Mouse (Mus musculus) naive thymus-derived CD4-positive, alpha-beta T cell, adult 5 months (primary cell): ENCODE results near the gene Atp4a. TPM values are rescaled to one million over a fixed set of nuclear protein-coding genes. Genes with fewer than 3 reads are reported as not detected.

Experiments used
- polyA plus RNA-seq: library from polyadenylated mRNA; unstranded; fragments of 100-300 nt; shearing (Covaris generic); gene quantifications from one replicate; pipeline ENCODE4 v1.2.1, GENCODE M21; 2017

The Atp4a gene
- not detected for polyA plus RNA-seq

DNA sequence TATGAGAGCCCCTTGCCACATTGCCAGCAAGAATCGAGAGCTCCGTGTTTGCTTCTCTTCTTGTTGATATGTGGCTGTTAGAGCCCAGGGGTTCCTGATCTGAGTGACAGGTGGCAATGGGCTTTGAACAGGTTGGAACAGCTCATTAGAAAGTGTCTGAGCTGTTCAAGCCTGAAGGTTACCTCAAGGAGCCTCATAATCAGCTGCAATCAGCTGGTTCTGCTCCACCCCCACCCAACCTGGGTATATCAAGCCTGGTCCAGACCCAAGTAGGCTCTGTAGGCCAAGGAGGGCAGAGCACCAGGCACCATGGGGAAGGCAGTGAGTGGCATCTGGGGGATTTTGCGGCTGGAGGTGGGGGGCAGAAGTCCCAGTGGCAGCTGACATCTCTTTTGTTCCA lies at the start of gene Atp4a:
Gene Atp4a (plus strand): TSS at position 268 of the 400 bp plus-strand sequence.

DNA sequence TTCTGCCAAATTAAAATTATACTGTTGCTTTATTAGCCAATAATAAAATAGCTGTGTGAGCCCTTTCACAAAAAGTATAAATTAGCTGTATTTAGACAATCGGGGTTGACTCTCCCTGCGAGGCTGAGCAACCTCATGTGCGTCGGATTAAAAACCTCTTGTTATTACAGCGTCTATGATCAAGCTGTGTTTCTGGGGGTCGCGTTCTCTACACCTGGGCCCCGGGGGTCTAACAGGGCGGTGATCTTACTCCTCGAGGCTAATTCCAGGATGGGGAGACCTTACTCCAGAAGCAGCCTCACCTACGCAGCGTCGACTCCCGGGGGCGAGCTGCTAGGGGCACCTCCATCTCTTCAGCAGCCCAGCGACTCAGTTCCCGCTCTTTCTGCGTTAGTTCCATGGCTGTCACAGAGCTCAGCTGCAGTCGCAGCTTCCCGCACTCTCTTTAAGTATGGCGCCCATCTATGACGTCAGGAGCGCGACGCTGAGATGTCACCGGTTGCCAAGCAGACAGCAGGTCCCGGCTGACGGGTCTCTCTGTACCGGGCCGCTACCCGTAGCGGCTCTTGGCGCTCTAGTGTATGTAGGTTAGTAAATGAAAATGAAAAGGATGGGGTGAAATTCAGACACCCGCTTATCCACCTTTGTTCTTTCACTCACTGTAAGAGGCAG lies 47.3 kb upstream of the Atp4a start, which contains the start of gene Haus5:
Gene Haus5 (minus strand): TSS at position 466 of the 672 bp plus-strand sequence.

DNA sequence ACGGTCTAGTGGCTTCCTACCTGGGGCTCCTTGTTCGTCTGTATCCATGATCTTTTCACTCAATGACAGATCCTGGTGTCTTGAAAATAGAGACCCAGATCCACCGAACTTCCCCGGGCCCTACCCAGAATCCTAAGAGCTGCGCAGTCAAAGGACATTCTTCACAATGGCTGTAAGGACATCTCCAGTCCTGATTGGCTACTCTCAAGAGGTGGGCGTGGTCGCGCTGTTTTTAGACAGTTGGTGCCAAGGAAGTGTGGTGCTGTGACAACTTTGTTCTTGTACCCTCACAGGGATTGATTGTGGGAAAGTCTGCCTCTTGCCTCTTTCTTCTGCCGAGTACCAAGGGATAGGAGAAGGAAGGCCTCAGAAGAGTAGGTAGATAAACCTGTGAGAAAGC lies 40.5 kb upstream of the Atp4a start, which contains the start of gene Pmis2:
Gene Pmis2 (minus strand): TSS at position 126 of the 400 bp plus-strand sequence.

DNA sequence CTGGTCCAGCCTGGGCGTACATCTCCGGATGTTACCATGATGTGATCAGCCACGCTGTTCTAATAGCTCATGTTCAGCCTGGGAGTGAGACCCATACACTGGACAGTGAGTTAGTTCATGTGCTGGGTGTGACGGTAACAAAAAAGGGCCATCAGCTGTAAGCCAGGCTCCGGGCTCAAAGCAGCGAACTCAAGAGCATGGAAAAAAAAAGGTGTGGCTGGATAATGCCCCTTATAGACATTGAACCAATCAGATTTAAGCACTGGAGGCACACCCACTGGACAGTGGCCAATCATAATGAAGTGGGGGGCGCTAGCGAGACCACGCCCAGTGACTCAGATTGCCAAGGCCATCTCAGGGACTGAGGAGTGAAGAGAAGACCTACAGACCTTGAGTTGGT lies 13.4 kb upstream of the Atp4a start, which contains the start of gene 2200002J24Rik:
Gene 2200002J24Rik (plus strand): TSS at position 338 of the 400 bp plus-strand sequence.

DNA sequence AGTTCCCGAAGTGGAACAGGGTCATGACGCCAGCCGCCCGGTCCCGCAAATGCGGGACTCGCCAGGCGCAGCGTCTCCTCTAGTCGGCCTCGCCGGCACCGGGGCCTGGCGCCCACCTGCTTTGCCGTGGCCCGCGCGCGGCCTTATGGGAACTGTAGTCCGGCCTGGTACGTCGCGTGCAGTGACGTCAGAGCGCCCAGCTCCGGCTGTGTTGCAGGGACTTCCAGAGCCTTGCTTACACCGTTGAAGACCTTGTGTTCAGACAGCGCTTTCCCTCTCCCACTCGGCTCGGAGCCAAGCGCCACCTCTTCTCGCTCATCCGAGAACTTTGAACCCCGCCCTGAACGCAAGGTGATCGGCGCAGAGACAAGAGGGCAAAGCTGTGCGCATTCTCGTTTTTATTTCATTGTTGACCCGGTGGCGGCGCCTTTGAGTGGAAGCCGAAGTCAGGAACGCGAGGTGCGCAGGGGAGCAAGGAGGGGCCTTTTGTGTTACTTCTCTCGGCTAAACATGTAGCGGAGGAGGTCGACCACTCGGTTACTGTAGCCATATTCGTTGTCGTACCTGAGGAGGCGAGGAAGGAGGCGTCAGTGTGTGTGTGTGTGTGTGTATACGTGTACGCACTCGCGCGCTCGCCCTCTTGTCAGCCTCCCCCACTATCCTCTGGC lies 17.5 kb downstream of the Atp4a start, which contains the start of gene Tmem147:
Gene Tmem147 (minus strand): TSS at position 145 of the 668 bp plus-strand sequence.

DNA sequence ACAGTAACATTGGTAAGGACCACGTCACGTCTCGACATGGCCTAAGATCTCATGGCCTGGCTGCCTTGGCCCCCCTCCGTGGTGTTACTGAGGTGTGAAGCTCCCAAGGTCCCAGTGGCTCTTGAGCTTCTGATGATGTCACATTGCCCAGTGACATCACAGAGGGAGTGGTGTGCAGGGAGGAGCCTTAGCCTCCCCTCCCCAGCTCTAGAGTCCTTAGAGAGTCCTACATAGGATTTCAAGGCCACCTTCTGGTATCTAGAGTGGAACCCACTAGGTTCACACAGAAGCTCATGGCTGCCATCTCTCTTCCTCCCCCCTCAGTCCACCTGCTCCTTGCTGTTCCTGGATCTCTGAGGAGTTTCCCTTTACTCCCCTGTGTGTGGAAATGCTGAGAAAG lies 31.6 kb downstream of the Atp4a start, which contains the start of gene Gapdhs:
Gene Gapdhs (minus strand): TSS at position 65 of the 400 bp plus-strand sequence.

DNA sequence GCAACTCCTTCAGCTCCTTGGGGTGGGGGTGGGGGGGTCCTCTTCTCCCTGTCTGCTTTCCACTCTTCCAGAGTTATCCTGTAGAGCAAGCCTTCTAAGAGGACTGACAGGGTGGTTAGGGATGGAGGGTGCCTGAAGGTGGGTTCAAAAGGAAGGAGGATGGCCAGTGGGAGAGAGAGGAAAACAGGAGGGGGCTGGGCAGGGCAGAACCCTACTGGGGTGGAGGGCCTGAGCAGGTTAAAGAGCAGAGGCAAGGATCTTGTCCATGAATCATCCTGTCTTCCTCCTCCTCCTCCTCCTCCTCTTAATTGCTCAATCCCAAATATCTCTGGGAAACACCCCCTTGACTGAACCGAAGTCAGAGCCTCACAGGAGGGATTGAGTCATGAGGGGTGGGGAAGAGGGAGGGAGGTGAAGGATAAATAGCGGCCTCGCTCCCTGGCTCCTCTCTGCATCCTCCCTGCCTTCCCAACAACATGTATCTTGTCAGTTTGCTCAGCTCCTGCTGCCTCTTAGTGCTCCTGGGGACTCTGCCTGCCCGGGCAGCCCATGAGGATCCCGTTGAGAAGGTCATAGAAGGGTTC lies 39.2 kb downstream of the Atp4a start, which contains the start of gene Sbsn:
Gene Sbsn (plus strand): TSS at position 386 of the 584 bp plus-strand sequence.

DNA sequence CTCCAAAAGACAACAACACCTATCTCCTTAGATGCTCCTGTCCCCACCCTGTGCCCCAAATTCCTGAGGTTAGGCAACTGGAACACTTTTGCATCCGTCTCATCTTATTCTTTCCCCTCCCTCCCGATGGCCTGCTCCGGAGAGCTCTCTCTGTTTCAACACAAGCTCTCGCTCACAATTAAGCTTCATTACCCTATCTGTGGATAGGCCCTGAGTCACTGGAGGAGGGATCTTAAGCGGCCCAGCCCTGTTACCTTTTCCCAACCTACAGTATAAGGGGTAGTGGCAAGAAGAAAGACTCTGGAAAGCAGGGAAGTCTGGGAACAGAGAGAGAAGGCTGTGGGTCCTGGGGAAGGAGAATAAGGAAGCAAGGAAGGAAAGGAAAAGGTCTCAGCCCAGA lies 51.4 kb downstream of the Atp4a start, which contains the start of gene Dmkn:
Gene Dmkn (plus strand): TSS at position 301 of the 400 bp plus-strand sequence.

Other genes with a start within 250 kb of the Atp4a start
- not detected for gene Prodh2, start 218.6 kb upstream of the Atp4a start, polyA plus RNA-seq
- 1.2 TPM for gene Arhgap33, start 177.1 kb upstream of the Atp4a start, polyA plus RNA-seq
- 5.3 TPM for gene Hspb6, start 160.0 kb upstream of the Atp4a start, polyA plus RNA-seq
- gene Proser3, start 159.9 kb upstream of the Atp4a start, polyA plus RNA-seq: 4.3 TPM
- 53.4 TPM for gene Lin37, start 152.4 kb upstream of the Atp4a start, polyA plus RNA-seq
- 85.7 TPM for gene U2af1l4, start 148.9 kb upstream of the Atp4a start, polyA plus RNA-seq
- 68.6 TPM for gene Gm49396, start 148.9 kb upstream of the Atp4a start, polyA plus RNA-seq
- gene Psenen, start 148.6 kb upstream of the Atp4a start, polyA plus RNA-seq: 168 TPM
- 38.1 TPM for gene Igflr1, start 146.8 kb upstream of the Atp4a start, polyA plus RNA-seq
- gene Kmt2b, start 123.5 kb upstream of the Atp4a start, polyA plus RNA-seq: 16.1 TPM
- 1.1 TPM for gene Zbtb32, start 113.3 kb upstream of the Atp4a start, polyA plus RNA-seq
- 0.49 TPM for gene Upk1a, start 99.4 kb upstream of the Atp4a start, polyA plus RNA-seq
- gene Cox6b1, start 86.1 kb upstream of the Atp4a start, polyA plus RNA-seq: 305 TPM
- gene Etv2, start 76.4 kb upstream of the Atp4a start, polyA plus RNA-seq: not detected
- gene Rbm42, start 61.9 kb upstream of the Atp4a start, polyA plus RNA-seq: 214 TPM
- gene Haus5, start 47.2 kb upstream of the Atp4a start, polyA plus RNA-seq: 42.8 TPM
- not detected for gene Pmis2, start 40.6 kb upstream of the Atp4a start, polyA plus RNA-seq
- not detected for gene 2200002J24Rik, start 13.3 kb upstream of the Atp4a start, polyA plus RNA-seq
- gene Tmem147, start 17.3 kb downstream of the Atp4a start, polyA plus RNA-seq: 70.8 TPM
- 1.4 TPM for gene Gapdhs, start 31.5 kb downstream of the Atp4a start, polyA plus RNA-seq
- 1.0 TPM for gene Sbsn, start 39.3 kb downstream of the Atp4a start, polyA plus RNA-seq
- gene Dmkn, start 51.5 kb downstream of the Atp4a start, polyA plus RNA-seq: not detected
- gene Krtdap, start 75.7 kb downstream of the Atp4a start, polyA plus RNA-seq: not detected
- not detected for gene Ffar2, start 111.6 kb downstream of the Atp4a start, polyA plus RNA-seq
- not detected for gene Ffar3, start 144.0 kb downstream of the Atp4a start, polyA plus RNA-seq
- not detected for gene Ffar1, start 149.4 kb downstream of the Atp4a start, polyA plus RNA-seq
- not detected for gene Cd22, start 168.1 kb downstream of the Atp4a start, polyA plus RNA-seq
- not detected for gene Mag, start 202.7 kb downstream of the Atp4a start, polyA plus RNA-seq
- not detected for gene Hamp2, start 212.5 kb downstream of the Atp4a start, polyA plus RNA-seq
- gene Hamp, start 231.8 kb downstream of the Atp4a start, polyA plus RNA-seq: not detected
- 12.8 TPM for gene Usf2, start 244.6 kb downstream of the Atp4a start, polyA plus RNA-seq